Mouse (Mus musculus) megakaryocyte, embryonic 14.5 days (primary cell): ENCODE data around the gene Hist1h2af. TPM values are rescaled to one million over a fixed set of nuclear protein-coding genes. Genes with fewer than 3 reads are reported as not detected.

Experiments
- H3K27me3 ChIP-seq: replicated peaks from 2 replicates; pipeline ENCODE3; 2012; ENCODE audit warnings: inconsistent platforms
- H3K36me3 ChIP-seq: replicated peaks from 2 replicates; pipeline ENCODE3; 2012; ENCODE audit warnings: low read length, inconsistent platforms, mixed read lengths
- H3K4me1 ChIP-seq: 2 replicates; pipeline ENCODE4 v1.6.1; 2012; ENCODE audit warnings: inconsistent platforms
- H3K4me3 ChIP-seq: replicated peaks from 2 replicates; pipeline ENCODE3; 2012; ENCODE audit warnings: moderate library complexity, mild to moderate bottlenecking, inconsistent platforms
- H3K9me3 ChIP-seq: 2 replicates; pipeline ENCODE4 v1.6.1; 2012; ENCODE audit warnings: inconsistent platforms
- FLI1 ChIP-seq: IDR thresholded peaks from 2 replicates; pipeline ENCODE4 v1.6.1; 2012; ENCODE audit warnings: low read length, inconsistent platforms, mixed read lengths
- GATA1 ChIP-seq: IDR thresholded peaks from 3 replicates; pipeline ENCODE4 v1.6.1; 2012; ENCODE audit warnings: mixed read lengths, low read length, inconsistent platforms, borderline replicate concordance
- polyA plus RNA-seq: library from polyadenylated mRNA; stranded (reverse); fragments of >175 nt; gene quantifications from 2 replicates; pipeline ENCODE4 v1.2.3, GENCODE M21; 2012; ENCODE audit warnings: low replicate concordance; ENCODE audit not compliant: insufficient read depth

The Hist1h2af gene
- polyA plus RNA-seq, 1 experiment: 163 TPM

DNA sequence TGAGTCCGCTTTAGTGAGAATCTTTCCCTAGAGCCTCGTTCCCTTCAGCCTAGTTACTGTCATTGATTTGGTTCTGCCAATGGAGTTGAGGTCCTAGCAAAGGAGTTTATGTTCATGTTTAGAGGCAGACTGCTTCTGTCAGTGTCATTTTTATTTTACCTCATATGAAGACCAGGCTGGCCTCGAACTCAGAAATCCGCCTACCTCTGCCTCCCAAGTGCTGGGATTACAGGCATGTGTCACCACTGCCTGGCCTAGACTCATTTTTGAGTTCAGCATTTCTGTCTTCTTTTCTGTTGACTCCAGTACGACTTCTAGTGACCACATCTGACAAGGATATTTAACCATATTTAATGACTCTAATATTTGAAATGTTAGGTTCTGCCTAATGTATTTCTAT lies 18.4 kb upstream of the Hist1h2af start:
- Histone ChIP-seq H3K27me3 (peaks cover 2% of the 10 kb centered on the region), H3K36me3 (no peaks in the 10 kb centered on the region), H3K4me1 (peaks cover 24% of the 10 kb centered on the region), H3K4me3 (no peak overlapping the region), H3K9me3 (no peaks in the 10 kb centered on the region)
- TF ChIP-seq FLI1: no peak
- no peak for TF ChIP-seq GATA1

GRCm38 (mm10) chr13:23515826-23516620 lies 17.7 kb upstream of the Hist1h2af start:
- H3K27me3 ChIP-seq: no peaks in the 10 kb centered on the region
- no peaks in the 10 kb centered on the region for H3K36me3 ChIP-seq
- TF ChIP-seq GATA1: no peak
- TF ChIP-seq FLI1: no peak
- peaks cover 29% of the 10 kb centered on the region for H3K4me1 ChIP-seq
- peak overlapping the region; percentile 44 for H3K4me3 ChIP-seq
- no peaks in the 10 kb centered on the region for H3K9me3 ChIP-seq

GRCm38 (mm10) chr13:23516822-23517602 lies 16.7 kb upstream of the Hist1h2af start:
- H3K27me3 ChIP-seq: no peaks in the 10 kb centered on the region
- TF ChIP-seq GATA1 (no peak), FLI1 (no peak)
- H3K4me1 ChIP-seq: peaks cover 34% of the 10 kb centered on the region
- peak overlapping the region; percentile 89 for H3K4me3 ChIP-seq
- H3K36me3 ChIP-seq: no peaks in the 10 kb centered on the region
- no peaks in the 10 kb centered on the region for H3K9me3 ChIP-seq

DNA sequence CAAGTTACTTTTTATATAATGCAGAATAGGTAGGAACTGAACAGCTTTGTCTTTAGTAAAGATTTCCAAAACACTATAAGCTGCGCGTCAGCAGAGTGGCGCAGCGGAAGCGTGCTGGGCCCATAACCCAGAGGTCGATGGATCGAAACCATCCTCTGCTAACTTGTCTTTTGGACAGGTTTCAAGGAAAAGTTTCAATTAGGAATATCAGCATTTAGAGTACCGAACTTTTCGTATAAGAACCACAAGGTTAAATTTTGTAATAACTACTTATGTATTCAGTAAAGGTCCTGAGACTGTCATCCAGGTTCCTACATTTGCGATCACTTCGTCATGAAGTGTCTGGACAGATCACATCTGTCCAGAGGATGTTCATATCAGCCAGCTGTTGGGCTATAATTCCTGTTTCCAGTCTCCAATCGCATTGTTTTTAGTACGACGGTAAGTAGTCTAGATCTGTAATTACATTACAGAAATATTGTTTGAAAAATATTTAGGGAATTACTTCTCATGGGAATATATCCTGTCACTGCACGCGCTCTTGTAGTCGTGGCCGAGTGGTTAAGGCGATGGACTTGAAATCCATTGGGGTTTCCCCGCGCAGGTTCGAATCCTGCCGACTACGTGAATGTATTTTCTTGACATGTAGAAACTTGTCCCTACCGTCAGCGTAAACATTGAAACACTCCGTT lies 16.0 kb upstream of the Hist1h2af start:
- Histone ChIP-seq H3K9me3 (no peaks in the 10 kb centered on the region), H3K36me3 (no peaks in the 10 kb centered on the region), H3K4me3 (peak overlapping the region; percentile 89), H3K27me3 (no peaks in the 10 kb centered on the region), H3K4me1 (peaks cover 41% of the 10 kb centered on the region)
- TF ChIP-seq GATA1: no peak
- TF ChIP-seq FLI1: no peak

DNA sequence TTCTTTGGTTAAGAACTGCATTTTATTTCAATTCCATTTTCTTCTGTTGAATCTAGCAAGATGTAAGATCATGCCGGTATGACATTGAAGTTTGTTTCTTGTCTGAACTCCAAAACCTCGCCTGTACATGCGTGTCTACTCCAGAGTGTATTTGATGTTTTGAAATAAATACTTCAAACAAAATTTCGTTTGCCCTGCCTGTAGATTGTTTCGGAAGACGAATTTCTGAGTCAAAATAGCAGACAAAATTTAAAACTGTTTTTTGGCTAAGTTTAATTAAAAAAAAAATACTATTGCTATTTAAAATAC lies 15.5 kb upstream of the Hist1h2af start:
- H3K4me1 ChIP-seq: peaks cover 42% of the 10 kb centered on the region
- no peak for TF ChIP-seq FLI1
- no peak for TF ChIP-seq GATA1
- no peaks in the 10 kb centered on the region for H3K9me3 ChIP-seq
- no peaks in the 10 kb centered on the region for H3K27me3 ChIP-seq
- H3K4me3 ChIP-seq: peak overlapping the region; percentile 89
- no peaks in the 10 kb centered on the region for H3K36me3 ChIP-seq

- H3K4me3 ChIP-seq: peak overlapping the region; percentile 89
- peaks cover 47% of the 10 kb centered on the region for H3K4me1 ChIP-seq
- no peaks in the 10 kb centered on the region for H3K27me3 ChIP-seq
- TF ChIP-seq GATA1 (no peak; the same call in 2 of the 3 replicates), FLI1 (no peak)
- H3K36me3 ChIP-seq: no peaks in the 10 kb centered on the region
- no peaks in the 10 kb centered on the region for H3K9me3 ChIP-seq
Observed at GRCm38 (mm10) chr13:23518885-23519284, 14.8 kb upstream of the Hist1h2af start.

GRCm38 (mm10) chr13:23519416-23519815 lies 14.3 kb upstream of the Hist1h2af start:
- Histone ChIP-seq H3K27me3 (no peaks in the 10 kb centered on the region), H3K9me3 (no peaks in the 10 kb centered on the region), H3K36me3 (no peaks in the 10 kb centered on the region), H3K4me1 (peaks cover 52% of the 10 kb centered on the region), H3K4me3 (peak overlapping the region; percentile 89)
- TF ChIP-seq GATA1 (no peak), FLI1 (no peak)

DNA sequence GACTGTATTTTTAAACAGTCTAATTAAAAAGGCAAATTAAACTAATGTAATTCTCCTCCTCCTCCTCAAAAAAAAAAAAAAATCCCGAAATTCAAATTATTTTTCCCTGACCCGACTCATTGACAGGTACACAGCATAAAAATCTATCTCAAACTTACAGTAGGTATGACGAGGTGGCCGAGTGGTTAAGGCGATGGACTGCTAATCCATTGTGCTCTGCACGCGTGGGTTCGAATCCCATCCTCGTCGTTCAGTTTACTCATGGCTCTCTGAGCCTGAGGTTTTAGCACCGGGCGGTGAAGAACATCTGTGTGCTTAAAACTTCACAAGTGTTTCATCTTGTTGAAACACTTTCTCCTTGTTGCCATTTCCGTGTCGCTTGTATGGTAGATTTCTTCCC lies 12.0 kb upstream of the Hist1h2af start:
- Histone ChIP-seq H3K4me1 (peaks cover 60% of the 10 kb centered on the region), H3K4me3 (peak overlapping the region; percentile 80), H3K36me3 (no peaks in the 10 kb centered on the region), H3K27me3 (no peaks in the 10 kb centered on the region), H3K9me3 (no peaks in the 10 kb centered on the region)
- TF ChIP-seq FLI1: no peak
- no peak for TF ChIP-seq GATA1

DNA sequence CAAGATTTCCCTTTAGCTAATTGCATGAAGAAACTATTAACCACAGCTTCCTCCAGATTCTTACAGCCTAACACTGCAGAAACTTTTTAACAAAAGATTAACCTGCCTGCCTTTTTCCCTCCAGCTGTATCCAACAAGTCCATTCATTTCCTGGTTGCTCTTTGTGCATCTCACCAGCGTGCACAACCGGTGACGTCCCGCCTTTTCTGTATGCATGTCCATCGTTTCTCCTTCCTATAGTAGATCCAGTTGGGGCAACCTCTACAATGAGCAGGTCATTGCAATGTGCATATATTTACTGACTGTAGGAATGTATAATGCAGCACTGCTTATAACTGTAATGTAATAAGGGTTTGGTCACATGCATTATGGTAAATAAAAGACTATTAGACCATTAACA lies 9.7 kb upstream of the Hist1h2af start:
- peak overlapping the region; percentile 35 for H3K4me3 ChIP-seq

DNA sequence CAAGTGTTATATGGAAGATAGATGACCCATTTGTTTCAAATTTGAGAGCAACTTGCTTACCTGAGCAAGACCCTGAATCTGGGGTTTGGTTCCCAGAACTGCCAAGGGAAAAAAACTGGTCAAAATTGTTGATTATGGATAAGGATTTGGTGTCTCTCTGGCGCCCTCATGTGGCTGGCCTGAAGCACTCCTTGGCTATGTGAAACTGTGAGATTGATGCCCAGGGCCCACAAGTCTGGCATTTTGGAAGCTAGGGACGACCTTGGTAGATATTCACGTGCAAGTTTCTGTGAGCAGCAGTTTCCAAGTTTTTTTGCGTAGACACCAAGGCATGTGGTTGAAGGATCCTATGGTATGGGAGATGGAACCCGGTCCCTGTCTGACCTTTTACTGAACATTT lies 9.1 kb upstream of the Hist1h2af start:
- TF ChIP-seq GATA1 (no peak), FLI1 (no peak)
- Histone ChIP-seq H3K4me3 (peak overlapping the region; percentile 8), H3K4me1 (peaks cover 71% of the 10 kb centered on the region)

More for the DNA sequence above, 9.7 kb upstream of the Hist1h2af start:
- TF ChIP-seq FLI1 (no peak), GATA1 (no peak)
- H3K4me1 ChIP-seq: peaks cover 71% of the 10 kb centered on the region
- no peaks in the 10 kb centered on the region for H3K36me3 ChIP-seq
- no peaks in the 10 kb centered on the region for H3K27me3 ChIP-seq
- no peaks in the 10 kb centered on the region for H3K9me3 ChIP-seq

More for the DNA sequence above, 9.1 kb upstream of the Hist1h2af start:
- H3K27me3 ChIP-seq: no peaks in the 10 kb centered on the region
- H3K9me3 ChIP-seq: no peaks in the 10 kb centered on the region
- H3K36me3 ChIP-seq: no peaks in the 10 kb centered on the region
